Mouse (Mus musculus): ENCODE measurements around the gene Hsp90b1.
A peak's percentile ranks its signal among the peaks of the same experiment; 100 is the strongest.
"Not testable (repeated sequence)": the region's sequence is repeated elsewhere in the genome, so short reads cannot be mapped to it uniquely, and the experiment has no call there.

Gene Hsp90b1

DNA sequence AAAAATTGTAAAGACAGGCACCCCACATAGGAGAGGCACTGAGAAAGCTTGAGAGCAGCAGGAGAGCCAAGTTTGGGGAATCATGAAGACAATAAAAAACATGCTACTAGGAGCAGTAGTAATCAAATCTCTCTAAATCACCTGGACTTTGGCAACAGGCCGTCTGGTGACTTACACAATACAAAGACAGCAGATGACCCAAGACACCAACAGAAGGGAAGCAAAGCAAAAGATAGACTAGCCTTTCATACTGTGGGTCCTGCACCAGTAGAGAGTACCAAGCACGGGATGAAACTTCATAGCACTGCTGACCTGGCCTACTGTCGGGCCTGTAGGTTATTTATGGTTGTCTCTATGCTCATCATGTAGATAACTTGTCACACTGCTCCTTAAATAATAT, 5.1 kb downstream of the Hsp90b1 start:
- H3K27me3 ChIP-seq (ENCODE audit: insufficient read depth, low read length): no peaks in the 10 kb centered on the region
- H3K36me3 ChIP-seq (ENCODE audit: insufficient read depth, low read length): peaks cover 92% of the 10 kb centered on the region
- TF ChIP-seq NANOG (IDR thresholded peaks at IDR 0.05; ENCODE audit: borderline replicate concordance, low read length) (no peak), POU5F1 (IDR thresholded peaks at IDR 0.05; ENCODE audit: borderline replicate concordance, low read length) (no peak), CTCF (conservative IDR thresholded peaks at IDR 0.05; ENCODE audit: low read length) (no peak)
- no peaks in the 10 kb centered on the region for H3K9me3 ChIP-seq (ENCODE audit: low read length)
- no peak overlapping the region for H3K4me3 ChIP-seq (replicated peaks; ENCODE audit: low read length)
- peaks cover 61% of the 10 kb centered on the region for H3K4me1 ChIP-seq (replicated peaks; ENCODE audit: low read depth, low read length)

DNA sequence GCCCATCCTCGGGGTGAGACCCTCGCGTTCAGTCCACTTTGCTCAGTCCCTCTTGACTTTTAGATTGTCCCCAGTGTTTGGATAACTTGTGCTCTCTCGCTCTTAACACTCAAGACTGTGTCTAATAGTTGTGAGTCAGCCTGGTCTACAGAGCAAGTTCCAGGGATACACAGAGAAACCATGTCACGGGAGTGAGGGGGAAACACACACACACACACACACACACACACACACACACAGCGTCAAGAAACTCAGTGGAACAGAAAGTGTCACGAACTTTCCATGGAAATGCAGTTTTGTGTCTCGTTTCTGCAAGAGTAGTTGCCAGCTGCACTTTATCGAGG, 19.3 kb downstream of the Hsp90b1 start:
- not testable (repeated sequence) for H3K27me3 ChIP-seq (ENCODE audit: insufficient read depth, low read length)

DNA sequence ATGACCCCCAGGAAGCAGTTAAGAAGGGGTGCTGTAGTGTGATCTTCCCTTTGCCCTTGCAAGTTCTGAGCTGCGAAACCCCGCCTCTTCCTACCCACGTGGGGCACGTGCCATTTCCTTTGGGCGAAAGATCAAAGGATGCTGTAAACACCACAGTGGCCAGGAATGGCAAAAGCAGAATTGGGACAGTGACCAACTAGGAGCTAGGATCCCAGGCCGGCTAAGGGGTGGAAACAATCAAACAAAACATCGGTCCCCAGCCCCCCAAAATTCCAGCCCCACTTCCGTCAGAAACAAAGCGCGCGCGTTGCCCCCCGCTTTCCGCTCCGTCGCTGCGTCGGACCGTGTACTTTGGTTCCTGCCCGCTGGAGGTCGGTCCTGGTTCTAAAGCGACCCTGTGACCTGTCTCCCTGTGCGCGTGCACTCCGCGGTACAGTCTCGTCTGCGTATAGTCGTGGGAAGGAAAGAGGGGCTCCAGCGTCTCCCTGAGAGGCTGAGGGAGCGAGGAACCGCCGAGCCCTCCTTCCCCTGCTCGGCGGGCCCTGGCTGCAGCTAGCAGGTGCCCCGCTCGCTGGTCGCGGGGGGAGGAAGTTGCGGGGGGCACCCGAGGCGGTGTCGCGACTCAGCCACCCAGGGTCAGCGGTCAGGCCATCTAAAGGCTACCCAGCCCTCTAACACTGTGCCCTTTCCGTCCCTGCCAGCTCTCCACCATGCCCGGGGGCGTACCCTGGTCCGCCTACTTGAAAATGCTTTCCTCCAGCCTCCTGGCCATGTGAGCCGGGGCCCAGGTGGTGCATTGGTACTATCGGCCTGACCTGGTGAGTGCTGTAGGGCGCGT, 19.9 kb downstream of the Hsp90b1 start:
- peaks cover 10% of the 10 kb centered on the region for H3K36me3 ChIP-seq (ENCODE audit: insufficient read depth, low read length)
- not testable (repeated sequence) for H3K27me3 ChIP-seq (ENCODE audit: insufficient read depth, low read length); H3K9me3 ChIP-seq (ENCODE audit: low read length); H3K4me1 ChIP-seq (replicated peaks; ENCODE audit: low read depth, low read length)
- H3K4me3 ChIP-seq (replicated peaks; ENCODE audit: low read length): peak overlapping the region; percentile 84

More for the DNA sequence above, 19.3 kb downstream of the Hsp90b1 start:
- H3K9me3 ChIP-seq (ENCODE audit: low read length); H3K4me1 ChIP-seq (replicated peaks; ENCODE audit: low read depth, low read length): not testable (repeated sequence)
- Histone ChIP-seq H3K36me3 (ENCODE audit: insufficient read depth, low read length) (peaks cover 16% of the 10 kb centered on the region), H3K4me3 (replicated peaks; ENCODE audit: low read length) (peak overlapping the region; percentile 84)

DNA sequence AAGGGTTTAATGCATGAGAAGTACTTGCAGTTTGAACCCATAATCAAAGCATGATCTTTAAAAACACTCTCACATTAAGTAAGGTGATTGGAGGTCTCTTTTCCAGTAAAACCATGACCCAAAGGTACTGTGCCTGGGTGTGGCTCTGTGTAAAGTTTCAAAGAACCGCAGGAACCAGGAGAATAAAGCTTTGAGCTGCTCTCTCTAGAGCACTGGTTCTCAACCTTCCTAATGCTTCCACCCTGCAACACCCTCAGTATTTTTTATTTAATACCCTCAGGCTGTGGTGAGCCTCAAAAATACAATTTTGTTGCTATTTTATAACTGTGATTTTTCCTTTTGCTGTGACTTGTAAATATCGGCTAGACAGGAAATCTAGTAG, 20.5 kb downstream of the Hsp90b1 start:
- H3K4me1 ChIP-seq (replicated peaks; ENCODE audit: low read depth, low read length); H3K9me3 ChIP-seq (ENCODE audit: low read length); H3K27me3 ChIP-seq (ENCODE audit: insufficient read depth, low read length); H3K36me3 ChIP-seq (ENCODE audit: insufficient read depth, low read length): not testable (repeated sequence)
- H3K4me3 ChIP-seq (replicated peaks; ENCODE audit: low read length): peak overlapping the region; percentile 84

DNA sequence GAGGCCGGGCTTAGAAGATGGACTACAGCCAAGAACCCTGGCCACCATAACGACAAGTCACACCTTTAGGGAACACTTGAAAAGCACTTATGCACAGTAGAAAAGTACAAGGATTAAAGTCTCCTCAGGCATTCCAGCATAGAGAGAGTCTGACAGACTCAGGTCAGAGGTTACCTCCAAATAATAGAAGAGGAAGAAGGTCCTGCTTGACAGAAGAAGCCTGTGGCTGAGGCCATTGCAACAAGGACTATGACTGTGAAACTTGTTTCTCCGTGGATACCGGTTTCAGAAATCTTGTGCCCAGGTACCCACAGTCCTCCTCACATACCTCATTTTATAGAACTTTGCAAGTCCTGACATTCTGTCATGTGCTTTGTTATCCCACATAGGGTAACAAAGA, 34.8 kb downstream of the Hsp90b1 start:
- H3K36me3 ChIP-seq (ENCODE audit: insufficient read depth, low read length); H3K4me1 ChIP-seq (replicated peaks; ENCODE audit: low read depth, low read length); H3K27me3 ChIP-seq (ENCODE audit: insufficient read depth, low read length); H3K9me3 ChIP-seq (ENCODE audit: low read length); H3K4me3 ChIP-seq (replicated peaks; ENCODE audit: low read length): not testable (repeated sequence)
